Mouse (Mus musculus) adrenal gland (tissue): ENCODE results near the gene Swsap1.

Experiments
- intact Hi-C: fragments of 180-260 bp; cut with DNase I; formaldehyde crosslinking; loops from one replicate; pipeline ENCODE4 v1.15.1; 2025

Gene Swsap1

DNA sequence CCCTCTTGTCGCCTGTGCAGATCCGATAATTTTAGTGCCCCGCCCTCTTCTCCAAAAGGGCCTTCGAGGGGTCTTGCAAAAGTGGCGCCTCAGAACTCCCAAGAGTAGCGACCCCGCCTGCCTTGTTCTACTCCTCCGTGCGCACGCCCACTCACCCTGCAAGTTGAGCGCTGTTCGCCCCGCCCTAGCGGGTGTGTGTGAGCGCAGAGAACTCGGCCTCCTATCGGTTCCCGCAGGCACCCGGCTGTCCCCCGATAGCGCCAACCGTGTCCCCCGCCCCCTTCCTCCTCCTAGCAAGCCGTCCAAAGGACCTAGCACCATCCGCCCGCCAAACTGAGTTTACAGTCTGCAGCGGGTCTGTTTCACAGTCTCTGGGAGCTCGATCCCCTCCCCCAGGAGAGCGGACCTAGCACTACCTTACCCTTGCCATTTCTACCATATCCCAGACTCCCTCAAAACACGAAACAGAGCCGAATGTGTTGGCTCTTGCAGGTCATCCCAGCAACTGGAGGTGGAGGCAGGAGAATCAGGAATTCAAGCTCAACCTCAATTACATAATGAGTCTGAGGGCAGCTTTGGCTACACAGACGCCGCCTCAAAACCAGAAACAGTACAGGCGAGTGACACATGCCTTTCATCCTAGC lies 7.0 kb downstream of the Swsap1 start:
- intact Hi-C loops: no loop called here

DNA sequence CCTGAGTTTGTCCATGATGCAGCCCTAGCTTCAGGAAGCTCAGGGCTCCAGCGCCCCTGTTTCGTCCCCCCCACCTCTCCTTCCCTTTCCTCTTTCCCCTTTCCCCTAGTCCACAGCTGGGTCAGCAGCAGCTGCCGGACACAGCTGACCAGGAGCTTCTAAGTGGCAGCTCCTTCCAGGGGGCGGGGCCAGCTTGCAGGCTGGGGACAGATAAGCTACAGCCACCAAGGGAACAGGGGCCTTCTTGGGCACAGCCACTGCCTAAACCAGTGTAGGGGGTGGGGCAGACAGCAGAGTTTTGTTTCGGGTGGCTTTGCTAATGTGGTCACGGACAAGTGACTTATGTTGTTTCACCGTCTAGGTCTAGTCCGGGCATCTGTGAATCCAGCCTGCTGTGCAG lies 7.9 kb downstream of the Swsap1 start, which contains the start of gene Epor:
Gene Epor (minus strand): TSS at position 90 of the 400 bp plus-strand sequence.
- intact Hi-C loops: no loop called here

DNA sequence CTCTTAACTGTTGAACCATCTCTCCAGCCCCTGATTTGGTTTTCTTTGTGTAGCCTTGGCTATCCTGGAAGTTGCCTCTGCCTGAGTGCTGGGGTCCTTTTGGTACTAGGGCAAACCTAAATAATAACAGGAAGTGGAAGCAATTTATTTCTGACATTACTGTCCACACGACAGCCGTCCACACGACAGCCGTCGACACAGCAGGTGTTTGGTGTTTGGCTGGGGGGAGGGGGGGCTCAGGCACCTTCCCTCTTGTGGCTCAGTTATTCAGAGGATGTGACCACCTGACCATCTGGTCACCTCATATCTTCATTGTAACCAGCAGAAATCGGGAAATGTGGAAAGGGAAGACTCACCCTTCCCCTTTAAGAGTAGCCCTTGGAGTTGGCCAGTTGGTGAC lies 13.3 kb downstream of the Swsap1 start:
- intact Hi-C loops: no loop called here

DNA sequence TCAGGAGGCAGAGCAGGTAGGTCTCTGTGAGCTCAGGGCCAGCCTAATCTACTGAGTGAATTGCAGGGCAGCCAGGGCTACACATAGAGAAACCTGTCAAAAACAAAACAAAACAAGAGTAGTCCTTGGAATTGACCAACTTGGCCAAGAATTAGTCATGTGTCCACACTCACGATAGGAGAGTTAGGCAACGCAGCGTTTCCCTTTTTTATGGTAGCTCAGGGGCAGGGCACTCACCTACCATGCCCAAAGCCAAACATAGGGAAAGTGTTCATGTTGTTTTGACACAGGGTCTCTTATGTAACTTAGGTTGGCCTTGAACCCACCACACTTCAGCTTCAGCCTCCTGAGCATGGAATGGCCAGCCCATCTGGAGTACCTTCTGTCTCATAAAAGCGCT lies 13.7 kb downstream of the Swsap1 start:
- intact Hi-C loops: no loop called here

DNA sequence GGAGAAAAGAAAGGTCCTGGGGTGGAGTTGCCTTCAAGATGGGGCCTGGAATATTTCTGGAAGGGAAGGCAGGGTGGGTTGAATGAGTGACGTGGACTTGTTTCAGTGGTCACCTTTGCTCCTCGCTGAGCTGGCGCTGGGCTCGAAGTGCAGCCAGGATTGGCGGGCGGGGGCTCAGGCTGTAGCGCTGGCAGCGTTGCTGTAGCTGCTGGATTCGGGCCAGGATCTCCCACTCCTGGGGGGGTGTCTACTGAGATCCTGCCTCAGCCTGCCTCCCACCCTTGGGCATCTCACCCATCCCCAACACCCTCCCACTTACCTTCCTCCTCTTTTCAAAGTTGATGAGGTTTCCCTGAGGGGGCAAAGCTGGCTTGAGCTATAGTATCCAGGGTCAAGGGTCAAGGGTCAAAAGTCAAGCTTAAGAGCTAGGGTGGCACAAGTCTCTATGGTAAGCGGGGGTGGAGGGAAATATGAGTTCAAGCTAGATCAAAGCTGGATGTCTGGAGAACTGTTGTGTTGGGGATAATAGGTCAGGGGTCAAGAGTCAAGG lies 21.1 kb downstream of the Swsap1 start:
- intact Hi-C loops: loop anchor here (10.0 kb wide), 1 partner anchor 168 kb away; no protein-coding TSS in a partner anchor

DNA sequence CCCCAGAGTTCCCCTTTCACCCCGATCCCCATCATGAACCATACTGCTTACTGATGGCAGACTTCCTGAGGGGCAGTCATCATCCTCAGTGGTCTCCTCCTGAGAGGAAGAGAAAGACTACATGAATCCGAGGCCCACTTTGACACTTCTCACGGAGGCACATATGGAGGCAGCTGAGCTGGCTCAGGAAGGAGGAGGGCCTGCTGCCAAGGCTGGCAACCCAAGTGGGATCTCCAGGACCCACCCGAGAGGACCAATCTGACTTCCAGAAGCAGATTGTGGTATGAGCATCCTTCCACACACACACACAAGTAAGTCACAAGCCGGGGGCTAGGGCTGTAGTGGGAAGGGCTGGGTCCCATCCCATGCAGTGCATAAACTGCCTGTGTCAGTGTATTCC lies 21.8 kb downstream of the Swsap1 start:
- intact Hi-C loops: loop anchor here (10.0 kb wide), 1 partner anchor 167 kb away; no protein-coding TSS in a partner anchor

DNA sequence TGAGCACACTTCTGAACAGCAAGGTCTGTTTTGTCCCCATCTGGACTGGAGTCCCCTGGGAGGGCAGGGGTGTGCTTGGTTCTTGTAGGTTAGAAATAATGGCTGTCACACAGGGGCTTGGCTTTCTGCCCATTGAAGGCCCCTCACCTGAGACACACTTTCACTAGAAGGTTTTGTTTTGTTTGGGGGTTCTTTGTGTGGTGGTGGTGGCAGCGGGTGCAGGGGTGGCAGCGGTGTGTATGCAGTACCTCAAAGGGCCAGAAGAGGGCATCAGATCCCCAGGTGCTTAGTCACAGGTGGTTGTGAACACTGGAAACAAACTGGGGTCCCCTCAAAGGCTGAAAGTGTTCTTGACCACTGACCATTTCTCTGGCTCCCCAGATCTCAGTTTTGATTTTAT lies 22.4 kb downstream of the Swsap1 start:
- intact Hi-C loops: loop anchor here (2.0 to 10.0 kb wide), 2 partner anchors 77 to 167 kb away; no protein-coding TSS in a partner anchor

DNA sequence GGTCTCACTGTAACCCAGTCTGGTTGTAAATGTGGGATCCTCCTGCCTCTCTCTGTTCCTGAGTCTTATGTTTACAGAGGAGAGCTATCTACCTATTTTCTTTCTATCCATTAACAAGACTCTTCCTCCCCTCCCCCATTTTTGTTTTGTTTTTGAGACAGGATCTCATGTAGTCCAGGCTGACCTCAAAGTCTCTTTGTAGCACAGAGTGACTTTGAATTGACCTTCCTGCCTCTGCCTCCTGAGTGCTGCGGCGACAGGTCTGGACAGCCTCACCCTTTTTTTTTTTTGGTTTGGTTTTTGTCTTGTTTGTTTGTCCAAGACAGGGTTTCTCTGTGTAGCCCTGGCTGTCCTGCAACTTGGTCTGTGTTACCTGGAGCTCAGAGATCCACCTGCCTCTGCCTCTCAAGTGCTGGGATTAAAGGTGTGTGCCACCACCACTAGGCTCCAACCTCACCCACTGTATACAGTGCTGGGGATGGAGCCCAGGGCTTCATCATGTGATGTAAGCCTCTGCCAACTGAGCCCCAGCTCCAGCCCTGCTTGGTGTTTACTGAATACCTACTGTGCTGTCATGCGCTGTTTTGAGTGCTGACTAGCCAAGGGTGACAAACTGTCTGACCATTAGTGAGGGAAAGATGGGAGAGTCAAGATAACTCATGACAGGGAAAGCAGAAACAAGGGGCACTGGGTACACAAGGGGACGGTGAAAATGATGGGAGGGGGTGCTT lies 23.0 kb downstream of the Swsap1 start:
- intact Hi-C loops: loop anchor here (2.0 to 10.0 kb wide), 2 partner anchors 76 to 166 kb away; no protein-coding TSS in a partner anchor

DNA sequence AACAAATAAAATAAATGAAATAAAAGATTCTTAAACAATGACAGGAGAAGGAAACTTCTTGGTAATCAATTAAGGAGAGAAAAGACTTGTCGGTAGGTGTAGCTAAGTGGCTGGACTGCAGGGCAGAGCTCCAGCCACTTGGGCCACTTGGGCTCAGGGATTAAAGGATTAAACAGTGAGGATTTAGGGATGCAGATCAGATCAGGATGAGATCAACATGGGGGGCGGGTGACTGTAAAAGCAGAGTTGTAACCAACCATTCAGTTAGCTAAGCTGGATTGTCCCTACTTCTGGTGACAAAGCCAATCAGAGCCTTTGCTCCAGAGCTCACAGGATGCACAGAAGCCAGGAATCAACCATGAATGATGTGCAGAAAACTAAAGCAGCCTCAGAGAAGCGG lies 28.4 kb downstream of the Swsap1 start:
- intact Hi-C loops: no loop called here

DNA sequence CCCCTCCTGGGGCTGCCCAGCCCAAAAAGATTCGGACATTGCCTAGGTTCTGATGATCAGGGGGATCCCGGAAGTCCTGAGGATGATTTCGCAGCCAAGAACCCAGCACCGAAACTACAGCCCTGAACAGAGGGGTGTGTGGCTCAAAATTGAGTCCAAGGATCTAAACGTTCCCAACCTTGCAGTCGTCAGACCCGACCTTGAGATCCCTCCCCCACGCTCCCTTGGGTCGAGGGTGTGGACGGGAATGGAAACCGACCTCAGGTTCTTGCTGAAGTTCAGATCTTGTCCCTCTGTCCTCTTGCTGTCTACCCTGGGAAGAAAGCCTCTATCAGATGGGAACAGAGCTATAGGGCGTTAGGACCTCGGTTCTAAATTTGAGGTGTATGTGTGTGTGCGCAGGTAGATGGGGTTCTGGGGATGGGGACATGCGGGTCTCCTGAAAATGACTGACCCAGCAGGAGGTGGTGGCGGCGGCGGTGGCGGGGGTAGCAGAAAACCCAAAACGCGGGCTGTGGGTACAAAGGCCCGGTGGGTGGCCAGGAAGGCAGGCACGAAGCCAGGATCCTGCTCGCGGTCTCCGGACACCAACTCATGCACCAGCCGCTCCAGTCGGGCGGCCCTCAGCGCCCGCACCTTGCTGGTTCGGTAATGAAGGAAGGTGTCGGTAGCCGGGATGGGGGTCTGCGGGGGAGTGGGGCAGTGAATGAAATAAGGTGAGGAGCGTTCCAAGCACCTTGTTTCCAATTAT lies 32.2 kb downstream of the Swsap1 start:
- intact Hi-C loops: no loop called here

DNA sequence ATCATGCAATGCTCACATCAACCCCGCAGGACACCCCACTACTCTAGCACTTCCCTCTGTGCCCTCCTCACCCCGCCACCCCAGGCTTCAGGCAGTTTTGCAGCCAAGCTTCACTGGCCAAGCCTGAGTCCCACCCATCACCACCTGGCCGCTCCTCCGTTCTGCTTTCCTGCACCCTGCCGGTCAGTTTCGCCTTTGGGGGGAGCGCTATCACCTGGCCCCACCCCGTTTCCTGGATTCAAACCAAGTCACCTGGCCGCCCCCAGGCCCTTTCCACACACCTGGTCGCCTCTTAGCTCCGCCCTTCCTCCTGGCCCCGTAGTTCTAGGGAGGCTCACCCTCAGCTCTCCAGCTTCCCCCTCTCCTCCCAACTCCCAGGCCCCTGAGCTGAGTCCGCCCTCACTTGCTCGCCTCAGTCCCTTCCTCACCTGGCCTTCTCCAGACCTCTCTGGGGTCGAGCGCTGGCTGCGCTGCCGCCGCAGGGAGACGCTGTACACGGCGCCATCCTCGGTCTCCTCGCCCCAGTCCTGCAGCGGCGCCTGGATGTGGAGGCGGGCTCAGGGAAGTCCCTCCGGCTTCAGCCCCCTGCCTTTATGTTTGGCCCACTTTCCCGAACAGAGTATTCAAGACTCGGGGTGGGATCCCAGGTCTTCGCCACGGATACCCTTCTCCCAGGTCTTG lies 33.0 kb downstream of the Swsap1 start:
- intact Hi-C loops: no loop called here

DNA sequence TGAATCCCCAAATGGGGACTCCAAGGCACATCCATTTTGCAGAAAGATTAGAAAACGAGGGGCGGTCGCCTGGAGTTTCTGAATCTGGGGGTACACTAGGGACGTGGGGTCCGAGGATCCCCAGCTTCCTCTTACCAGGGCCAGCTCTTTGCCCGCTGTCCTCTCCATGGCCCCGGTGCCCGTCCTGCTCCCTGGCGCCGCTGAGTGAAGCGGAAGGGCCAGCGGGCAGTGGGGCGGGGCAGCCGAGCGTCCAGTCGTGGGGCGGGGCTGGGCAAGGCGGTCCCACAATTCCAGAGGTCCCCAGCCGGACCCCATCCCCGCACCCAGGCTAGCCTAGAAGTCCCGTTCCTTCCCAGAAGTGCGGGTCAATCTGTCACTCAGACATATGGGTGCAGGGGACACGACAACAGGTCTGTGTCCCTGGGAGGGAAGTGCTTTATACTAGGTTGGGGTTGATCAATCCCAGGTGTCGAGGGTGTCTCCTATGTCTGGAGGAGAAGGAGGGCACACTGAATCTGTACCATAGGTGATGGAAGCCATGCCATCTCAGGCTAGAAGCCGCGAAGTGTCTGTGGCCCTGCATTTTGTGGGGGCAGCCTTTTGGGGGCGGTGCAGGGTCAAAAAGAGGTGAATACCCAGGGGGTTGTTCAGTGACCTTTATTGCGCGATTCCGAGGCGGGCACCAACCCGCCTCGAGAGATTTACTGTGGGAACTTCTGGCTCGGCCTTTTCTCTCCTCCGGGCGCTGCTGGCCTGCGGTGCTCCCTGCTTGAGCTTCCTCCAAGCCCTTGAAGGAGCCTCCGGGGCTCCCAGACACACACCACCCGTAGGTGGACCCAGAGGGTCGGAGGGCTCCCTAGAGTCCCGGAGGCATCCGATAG lies 33.9 kb downstream of the Swsap1 start, which contains the start of gene Rgl3:
Gene Rgl3 (minus strand): TSS at position 217 of the 881 bp plus-strand sequence.
- intact Hi-C loops: no loop called here

DNA sequence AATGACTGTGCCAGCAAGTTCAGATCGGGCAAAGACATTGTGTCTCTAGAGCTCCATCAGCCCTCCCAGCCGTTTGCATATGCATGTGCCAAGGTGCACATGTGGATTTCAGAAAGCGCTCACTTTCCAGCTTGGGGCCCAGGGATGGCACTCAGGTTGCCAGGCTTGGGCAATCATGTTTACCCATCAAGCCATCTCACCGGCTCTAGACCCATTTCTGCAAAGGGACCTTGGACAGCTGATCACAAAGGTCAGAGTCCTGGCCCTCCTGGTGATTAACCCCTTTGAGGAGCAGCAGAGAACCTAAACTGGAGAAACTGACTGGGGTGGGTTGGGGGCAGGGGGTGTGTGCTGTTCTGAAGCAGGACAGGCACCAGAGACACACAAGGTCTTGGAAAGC lies 36.7 kb downstream of the Swsap1 start:
- intact Hi-C loops: no loop called here

DNA sequence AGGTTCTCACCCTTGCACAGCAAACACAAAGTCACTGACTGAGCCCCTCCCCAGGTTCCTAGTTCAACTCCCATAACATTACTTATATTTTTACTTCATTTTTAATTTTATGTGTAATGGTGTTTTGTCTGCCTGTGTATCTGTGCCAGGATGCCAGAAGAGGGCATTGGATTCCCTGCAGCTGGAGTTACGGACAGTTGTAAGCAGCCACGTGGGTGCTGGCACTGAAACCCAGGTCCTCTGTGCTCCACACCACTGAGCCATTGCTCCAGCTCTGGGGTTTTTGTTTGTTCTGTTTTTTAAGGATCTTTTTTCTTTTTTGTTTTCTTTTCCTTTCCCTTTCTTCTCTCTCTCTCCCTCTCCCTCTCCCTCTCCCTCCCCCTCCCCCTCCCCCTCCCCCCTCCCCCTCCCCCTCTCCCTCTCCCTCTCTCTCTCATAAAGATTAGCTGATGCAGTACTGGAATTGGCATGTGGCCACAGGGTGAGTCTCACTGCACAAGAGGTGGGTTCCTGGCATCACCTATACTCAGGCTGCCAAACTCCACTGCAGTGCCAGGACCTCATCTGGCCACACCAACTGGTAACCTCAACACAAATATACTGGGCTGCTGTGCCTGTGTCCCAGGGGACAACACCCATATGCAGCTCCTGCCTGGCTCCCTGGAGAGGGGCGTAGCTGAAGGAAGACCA lies 40.8 kb downstream of the Swsap1 start:
- intact Hi-C loops: no loop called here

DNA sequence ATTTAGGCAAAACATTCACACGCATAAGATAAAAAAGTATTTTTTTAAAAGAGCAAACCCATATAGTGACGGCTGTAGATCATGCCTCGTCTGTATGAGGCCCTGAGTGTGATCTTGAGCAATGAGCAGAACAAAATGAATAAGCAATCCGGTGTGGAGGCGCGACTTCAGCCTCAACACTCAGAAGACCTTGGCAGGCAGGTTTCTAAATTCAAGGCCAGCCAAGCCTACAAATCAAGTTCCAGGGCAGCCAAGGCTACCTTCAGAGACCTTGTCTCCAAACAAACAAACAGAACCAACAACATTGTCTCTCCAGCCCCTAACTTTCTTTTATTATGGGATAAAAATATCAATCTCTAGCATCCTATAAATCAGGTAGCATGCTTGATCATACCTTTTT lies 44.7 kb downstream of the Swsap1 start:
- intact Hi-C loops: no loop called here

DNA sequence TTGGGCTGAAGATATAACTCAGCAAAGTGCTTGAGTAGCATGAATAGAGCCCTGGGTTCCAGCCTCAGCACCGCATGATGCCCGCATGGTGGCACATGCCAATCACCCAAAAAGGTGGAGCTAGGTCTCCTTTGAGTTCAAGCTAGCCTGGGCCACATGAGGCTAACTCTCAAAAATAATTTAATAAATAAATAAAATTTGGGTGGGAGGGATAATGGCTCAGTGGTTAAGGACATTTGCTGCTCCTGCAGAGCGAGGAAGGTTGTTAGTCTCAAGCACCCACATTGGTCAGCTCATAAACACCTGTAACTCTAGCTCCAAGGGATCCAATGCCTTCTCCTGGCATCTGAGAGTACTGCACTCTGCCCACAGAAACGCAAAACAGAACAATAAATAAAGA lies 46.1 kb downstream of the Swsap1 start:
- intact Hi-C loops: no loop called here

DNA sequence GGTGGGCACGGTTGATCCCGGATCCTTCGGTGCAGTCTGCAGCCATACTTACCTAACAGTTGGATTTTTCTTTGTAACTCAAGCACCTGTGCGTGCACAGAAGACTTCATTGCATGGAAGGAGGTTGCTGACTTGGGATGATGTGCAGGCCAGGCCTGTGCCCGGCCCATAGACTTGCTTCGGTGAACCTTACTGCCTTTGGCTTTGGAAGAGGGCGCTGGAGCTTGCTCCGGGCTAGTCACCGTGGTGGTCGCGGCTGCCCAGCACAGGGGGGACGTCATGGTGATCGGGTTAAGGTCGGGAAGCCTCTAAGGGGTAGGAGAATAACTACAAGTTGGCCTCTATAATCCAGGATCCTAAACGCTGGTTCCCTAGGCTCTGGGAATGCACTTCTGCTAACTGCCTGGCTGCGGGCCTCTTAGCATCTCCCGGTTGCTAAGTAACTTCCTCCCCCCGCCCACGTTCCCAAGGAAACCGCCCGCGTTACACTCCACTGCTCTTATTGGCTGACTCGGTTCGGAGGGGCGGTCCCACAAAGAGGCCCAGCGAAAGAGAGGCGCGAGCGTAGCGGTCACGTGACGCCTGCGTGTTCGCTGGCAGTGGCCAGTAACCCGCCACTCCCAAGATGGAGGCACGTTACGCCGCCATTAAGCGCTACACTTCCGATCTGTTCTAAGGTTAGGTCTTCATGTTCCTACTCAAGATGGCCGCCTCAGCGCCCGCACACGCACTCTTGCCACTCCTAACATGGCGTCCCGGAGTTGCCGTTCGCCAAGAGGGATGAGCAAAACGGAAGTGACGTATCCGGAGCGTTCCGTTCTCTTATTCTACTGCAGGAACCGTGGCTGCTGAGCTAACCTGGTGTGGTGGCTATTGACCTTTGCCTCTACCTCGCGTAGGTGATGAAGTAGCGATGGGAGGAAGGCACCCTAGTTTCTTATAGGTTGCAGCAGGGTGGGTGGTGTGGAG lies 46.9 kb downstream of the Swsap1 start, which contains the start of the genes Ccdc151 and Prkcsh:
Gene Ccdc151 (minus strand): TSS at position 441 of the 969 bp plus-strand sequence.
Gene Prkcsh (plus strand): TSS at position 613 of the 969 bp plus-strand sequence.
- intact Hi-C loops: no loop called here

DNA sequence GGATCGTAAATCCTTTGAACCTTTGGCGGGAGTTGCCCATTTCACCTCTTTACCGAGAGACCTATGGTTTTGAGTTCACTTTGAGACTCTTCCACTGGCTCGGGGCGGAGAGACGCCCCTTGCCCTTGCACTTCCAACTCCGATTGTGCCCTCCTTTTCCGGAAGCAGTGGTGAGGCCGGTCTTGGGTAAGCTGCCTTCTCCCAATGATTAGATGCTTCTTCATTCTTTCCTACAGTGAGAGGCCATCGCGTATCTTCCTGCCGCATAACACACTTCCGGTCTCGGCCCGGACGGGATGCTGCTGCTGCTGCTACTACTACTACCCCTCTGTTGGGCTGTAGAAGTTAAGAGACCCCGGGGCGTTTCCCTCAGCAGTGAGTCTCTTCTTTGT lies 47.6 kb downstream of the Swsap1 start:
- intact Hi-C loops: no loop called here
